Mouse (Mus musculus) testis, postnatal 10 days (tissue): ENCODE results near the gene Igsf3.

Source experiments
- DNase-seq: peaks from one replicate; pipeline ENCODE4 v3.0.0; 2021; ENCODE audit warnings: low spot score

The Igsf3 gene

DNA sequence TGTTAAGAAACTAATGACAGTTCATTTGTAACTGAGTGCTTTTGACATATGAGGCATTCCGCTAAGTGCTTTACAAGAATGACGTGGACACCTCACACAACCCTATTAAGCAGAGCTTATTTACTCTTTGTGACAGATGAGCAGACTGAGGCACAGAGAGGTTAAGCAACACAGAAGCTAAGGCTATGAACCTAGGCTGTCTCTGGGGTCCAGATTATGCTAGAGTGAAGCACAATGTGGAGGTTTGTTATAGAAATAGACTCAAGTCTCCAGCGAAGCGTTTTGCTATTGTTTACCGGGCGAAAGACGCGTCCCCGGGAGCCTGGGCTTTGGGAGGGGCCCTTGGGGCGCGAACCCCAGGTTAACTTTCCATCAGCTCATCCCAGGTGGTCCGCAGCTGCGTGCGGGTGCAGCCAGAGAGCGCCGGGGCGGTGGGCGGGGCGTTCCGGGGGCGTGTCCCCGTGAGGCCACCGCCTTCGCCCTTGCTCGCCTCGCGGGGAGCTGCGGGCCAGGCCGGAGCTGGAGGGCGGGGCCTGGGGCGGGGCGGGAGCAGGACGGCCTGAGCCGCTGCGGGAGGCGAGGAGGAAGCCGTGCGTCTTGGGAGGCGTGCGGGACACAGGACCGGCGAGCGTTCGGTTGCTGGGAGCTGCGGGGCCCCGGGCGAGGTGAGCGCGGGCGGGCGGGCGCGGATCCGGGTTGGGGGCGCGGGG, at the start of gene Igsf3:
TSS of gene Igsf3 (plus strand) at position 546 of the 710 bp plus-strand sequence.
- peak; percentile 90 for DNase-seq

DNA sequence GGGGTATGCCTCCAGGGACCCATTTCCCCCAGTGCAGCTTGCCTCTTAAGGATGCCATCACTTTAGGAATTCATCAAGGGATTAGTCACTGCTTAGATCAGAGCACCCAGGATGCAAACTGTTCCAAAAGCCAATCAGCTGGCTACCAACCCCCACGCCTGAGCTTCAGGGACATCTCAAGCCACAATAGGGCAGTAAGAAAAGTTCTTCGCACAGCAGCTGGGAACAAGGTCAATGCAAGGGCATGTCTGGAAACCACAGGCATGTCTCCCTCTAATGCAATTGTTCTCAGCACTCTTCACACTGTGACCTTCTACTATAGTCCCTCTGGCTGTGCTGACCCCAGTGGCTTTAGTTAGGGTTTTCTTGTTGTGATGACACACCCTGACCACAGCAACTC, 49.6 kb upstream of the Igsf3 start:
- DNase-seq: no peak

DNA sequence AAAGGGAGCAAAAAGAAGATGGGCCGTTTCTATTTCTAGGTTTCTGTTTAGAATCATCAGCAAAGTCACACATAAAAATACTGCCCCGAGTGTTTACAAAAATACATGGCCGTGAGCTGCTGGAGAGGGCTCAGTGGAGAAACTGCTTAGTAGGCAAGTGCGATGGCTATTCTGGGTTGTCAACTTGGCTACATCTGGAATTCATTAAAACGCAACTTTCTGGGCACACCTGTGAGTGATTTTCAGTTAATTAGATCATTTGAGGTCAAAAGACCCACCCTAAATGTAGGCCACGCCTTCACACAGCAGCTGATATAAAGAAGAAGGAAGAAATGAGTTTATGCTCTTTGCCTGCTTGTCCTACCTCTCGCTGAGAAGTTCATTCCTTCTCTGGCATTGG, 48.3 kb upstream of the Igsf3 start:
- no peak for DNase-seq

DNA sequence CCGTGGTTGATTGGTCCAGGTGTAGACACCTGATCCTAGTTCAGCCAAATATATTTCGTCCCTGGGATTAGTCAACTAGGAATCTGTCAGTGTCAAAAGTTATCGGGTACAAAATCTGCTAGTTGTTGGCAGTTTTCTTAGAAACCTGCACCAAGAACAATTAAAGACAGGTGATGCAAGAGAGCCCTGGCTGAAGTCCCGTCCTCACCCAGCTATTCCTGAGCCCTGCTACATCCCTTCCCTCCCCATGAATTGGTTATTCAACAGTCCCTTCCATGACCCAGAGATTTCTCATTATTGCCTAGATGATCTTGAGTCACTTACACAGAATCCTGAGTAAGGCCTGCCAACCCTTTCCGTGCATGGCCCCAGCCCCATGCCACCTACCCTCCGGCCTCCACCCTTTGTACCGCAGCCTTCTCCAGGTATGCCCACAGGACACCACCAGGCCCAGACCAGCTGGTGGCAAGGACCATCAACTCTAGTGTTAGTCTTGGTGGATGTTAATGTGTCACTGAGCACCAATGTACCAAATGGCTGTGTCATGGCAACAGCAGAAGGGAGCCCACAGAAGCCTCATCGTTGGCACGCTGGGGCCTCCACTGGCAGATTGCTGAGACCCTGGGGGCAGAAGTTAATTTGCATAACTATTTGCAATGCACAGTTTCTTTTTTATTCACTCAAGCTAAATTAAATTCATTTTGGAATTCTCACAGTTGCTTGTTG, 33.5 kb upstream of the Igsf3 start:
- no peak for DNase-seq

DNA sequence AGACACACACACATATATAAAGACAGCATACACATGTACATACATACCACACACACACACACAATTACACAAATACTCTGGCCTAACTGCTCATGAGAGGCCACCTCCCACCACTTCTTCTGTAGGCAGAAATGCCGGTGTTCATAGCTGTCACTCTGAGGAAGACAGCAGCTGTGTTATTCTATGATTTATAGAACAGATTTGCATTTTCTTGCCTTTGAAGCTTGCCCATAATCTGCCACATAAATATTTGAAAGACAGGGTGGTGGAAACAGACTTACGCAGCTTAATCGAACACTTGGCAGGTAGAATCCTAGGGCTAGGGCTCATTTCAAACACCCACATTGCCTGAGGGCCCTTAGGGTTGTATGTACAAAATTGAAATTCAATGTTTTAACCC, 32.6 kb upstream of the Igsf3 start:
- no peak for DNase-seq

DNA sequence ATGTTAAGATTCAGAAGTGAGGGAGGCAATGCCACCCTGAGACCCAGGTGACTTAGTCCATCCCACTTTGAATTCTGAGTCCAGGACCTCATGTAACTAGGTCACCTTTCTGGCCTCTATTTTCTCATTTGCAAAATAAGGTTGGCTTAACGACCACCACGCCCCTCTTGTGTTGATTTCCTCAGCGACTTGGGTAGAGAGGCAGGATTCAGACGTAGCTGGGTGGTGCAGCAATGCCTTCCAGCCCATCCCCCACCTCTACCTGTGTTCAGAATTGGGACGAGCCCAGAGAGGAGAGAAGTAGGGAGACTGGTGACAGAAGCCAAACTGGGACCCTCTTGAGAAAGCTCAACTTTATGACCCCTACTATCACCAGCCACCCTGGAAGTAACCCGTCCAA, 31.6 kb upstream of the Igsf3 start:
- DNase-seq: no peak

DNA sequence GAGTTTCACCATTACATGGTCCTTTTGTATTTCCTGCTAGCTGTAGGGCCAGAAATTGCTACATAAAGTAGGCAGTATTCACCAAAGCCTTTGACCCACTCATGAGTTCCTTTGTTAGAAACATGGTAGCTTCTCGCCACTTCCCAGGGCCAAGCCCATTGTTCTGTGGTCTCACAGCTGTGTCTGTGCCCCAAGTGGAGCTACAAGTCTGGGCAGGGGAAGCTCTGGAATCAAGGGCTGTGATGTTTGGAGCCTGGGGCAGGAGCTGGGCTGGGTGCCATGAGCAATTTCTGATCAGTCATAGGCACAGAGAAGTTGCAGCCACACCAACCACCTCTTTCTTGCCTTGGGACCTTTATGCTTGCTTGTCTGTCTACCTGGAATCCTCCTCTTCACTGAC, 30.1 kb upstream of the Igsf3 start:
- DNase-seq: no peak

DNA sequence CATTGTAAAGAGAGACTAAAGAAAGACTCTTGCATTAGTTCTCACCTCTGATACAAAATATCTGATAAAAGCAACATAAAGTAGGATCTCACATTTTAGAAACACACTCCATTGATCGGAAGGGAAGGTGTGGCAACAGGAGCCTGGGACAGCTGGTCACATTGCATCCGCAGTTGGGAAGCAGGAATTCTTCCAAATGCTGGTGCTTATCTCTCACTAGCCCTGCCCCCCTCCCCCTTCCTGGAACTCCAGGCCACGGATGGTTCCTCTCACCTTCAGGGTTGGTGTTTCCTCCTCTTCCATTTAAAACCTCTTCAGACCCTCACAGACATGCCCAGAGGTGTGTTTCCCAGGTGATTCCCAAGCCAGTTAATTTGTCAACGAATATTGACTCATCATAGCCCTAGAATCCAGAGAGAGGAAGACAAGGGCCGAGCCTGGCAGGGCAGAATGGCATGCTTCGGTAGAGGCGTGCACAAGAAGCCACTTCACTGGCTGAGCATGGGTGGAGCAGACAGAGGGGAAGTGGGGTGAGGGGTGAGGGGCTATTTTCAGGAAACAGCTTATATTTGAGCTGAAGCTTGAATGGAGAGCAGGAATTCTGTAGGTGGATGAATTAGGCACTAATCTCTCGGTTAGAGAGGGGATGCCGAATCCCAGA, 28.3 kb upstream of the Igsf3 start:
- DNase-seq: no peak

DNA sequence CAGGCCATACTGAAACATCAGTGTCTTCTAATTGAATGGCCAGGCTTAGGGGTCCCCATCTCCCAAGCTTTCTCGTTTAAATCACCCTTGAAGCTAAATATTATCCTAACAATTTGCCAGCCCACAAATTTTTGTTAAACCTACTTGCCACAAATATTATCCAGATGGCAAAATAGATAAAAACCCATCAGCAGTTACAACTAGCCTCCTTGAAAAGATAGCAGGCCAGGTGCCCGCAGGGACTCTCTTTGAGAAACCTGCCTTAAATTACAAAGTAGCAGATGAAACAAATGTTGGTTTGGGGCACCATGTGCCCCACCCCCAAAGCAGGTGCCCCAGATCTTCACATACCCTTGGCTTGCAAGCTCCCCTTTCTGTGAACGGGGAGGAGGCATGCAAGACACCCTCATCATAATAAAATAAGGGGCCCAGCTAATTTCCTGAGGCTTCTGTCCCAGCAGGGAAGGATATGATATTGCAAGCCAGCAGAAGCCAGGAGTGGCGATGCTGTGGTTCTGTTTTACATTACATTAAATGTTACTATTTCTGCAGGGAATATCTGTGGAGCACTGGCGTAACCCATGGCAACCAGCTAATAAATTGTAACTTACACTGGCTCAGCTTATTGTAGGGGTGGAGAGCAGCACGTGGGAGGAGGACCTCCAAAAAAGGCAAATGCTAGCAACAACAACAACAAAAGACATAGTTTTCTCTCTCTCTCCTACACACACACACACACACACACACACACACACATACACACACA, 27.2 kb upstream of the Igsf3 start:
- no peak for DNase-seq

DNA sequence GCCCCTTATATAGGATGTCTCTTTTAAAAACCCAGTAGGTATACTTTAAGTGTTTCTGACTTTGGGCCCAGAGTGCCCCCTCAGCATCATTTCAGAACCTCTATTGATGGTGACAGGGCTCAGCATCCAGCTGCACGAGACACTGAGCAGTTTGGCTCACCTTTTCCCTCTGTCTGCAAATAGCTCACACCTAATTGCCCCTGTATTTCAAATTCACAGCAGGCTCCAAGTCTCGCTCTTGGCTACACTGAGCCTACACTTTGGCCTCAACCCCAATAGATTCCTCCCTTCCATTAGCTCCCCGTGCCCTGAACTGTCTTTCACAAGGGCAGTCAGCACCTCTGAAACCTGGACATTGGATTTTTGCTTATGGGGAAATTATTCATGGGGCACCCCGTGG, 26.5 kb upstream of the Igsf3 start:
- DNase-seq: no peak

DNA sequence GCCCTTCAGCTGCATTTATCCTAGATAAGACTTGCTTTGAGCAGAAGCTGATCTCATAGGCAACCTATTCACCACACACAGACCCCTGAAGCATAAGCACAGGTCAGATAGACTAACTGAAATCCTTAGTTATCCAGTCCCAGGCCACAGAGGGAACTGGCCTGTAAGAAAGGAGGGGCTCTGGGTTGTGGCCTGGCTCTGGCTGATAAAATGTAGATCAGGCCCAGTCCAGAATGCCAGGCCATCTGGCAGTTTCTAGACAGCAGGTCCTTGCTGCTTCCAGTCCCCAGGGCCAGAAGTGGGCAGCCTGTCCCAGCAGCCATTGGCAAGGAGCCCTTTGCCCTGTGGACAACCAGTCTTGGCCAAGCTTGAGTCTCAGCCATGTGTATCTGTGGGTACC, 22.4 kb upstream of the Igsf3 start:
- no peak for DNase-seq

DNA sequence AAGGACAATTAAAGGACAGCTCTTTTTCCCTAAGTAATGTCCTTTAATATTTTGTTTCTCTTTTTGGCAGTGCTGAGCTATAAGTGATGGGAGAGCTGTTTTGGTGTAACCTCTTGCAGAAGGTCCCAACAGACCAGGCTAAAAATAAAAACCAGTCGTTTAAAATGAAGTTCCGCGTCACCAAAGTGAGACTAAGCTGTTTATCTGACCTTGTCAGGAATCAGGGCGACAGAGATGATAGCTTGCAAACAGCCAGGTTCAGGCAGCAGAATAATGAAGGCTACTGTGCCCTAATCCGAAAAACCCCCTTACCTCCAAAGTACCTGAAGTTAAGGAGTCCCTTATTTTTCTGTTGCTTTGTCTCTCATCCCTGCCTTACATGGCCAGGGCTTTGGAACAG, 21.2 kb upstream of the Igsf3 start:
- DNase-seq: no peak

DNA sequence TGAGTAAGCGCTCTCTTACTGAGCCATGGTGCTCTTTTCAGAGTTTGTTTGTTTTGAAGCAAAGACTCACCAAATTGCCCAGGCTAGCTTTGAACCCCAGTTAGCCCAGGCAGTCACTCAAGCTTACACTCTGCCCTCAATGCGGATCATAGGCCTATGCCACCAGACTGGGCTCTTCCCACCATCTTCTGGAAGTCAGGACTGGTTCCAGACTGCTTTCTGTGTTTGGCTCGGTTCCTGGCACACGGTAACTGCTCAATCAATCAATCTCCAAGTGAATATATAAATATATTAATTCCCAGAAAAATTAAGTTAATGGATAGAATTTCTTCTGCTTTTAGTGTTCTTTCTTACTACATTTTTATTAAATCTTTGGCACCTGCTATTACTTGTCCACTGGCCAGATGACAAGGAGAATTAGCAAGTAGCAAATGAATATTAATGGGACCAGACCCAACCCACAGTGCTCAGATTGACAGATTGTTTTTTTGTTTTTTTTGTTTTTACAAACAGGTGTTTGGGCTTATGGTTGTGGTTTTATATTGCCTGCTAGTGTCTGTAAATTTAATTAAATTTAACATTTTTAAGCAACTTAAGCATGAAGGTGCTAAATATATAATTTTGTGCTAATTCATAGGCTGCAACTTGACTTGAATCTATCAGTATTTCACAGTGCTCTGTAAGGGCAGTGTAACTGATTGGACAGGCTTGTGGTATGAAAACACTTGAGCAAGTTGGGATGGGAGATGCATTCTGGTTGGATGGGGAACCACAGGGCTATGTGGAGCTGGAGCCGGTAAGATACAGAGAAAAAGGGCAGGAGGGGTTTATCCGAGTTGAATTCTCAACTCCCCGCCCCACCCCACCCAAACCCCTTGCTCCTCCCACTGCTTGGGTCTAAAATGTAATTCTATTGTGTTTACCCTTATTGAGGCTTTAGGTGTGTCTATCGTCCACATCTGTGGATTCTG, 20.0 kb upstream of the Igsf3 start:
- DNase-seq: no peak

DNA sequence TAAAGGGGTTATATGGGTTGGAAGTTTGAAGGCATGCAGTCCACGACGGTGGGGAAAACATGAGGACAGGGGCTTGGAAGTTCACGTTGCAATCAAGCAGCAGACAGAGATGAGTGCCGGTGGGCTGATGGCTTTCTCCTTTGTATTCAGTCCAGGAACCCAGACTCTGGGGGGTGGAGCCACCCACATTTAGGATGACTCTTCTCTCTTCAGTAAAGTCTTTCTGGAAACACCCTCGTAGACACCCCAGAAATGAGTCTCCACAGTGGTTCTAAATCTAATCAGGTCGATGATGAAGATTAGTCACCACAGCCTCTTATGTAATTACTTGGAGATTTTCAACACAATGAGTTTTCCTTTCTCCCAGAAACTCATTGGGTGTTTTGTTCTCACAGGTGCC, 16.1 kb upstream of the Igsf3 start:
- DNase-seq: no peak

DNA sequence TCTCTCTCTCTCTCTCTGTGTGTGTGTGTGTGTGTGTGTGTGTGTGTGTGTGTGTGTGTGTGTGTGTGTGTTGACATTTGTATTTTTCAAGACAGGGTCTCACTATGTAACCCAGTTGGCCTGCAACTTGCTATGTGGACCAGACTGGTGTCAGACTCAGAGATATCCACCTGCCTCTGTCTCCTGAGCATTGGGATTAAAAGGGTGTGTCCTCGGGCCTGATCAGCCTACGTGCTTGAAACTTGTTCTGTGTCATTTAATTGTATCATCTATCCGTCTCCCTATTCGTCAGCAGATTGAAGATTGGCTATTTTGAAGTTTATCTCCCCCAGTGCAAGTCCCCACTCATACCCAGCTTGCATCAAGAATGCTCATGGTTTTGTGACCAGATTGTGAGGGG, 14.5 kb upstream of the Igsf3 start:
- DNase-seq: no peak

DNA sequence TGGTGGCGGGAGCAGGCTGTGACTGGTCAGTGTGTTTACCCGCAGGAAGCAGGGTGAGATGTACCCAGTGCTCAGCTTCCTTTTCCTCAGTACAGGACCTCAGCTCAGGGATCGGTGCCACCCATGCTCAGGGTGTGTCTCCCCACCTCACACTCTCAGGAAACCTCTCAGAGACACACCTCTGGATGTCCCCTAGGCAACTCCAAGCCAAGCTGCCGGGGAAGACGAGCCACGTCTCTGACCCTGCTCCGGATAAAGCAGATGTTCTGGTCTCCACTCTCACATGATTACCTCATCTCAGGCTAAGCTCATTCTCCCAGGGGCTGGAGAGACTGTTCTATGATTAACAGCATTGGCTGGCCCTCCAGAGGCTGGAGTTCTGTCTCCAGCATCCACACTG, 13.3 kb upstream of the Igsf3 start:
- no peak for DNase-seq

DNA sequence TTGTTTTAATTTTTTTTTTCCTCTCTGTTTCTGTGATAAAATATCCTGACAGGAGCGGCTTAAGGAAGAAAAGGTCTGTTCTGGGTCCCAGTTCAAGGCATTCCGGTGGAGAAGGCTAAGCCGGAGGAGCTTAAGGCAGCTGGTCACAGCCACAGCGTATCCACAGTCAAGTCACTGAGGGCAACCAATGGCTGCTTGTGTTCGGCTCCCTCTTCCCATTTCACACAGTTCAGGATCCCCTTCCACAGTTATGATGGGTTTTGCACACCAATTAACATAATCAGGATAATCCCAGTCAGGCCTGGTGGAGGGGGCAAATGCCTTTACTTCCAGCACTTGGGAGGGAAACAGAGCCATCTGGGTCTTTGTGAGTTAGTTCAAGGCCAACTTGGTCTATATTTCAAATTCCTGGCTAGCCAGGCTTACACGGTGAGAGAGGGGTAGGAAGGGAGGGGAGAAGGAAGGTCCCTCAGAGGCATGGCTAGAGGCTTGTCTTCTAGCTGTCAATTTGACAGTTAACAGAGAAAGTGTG, 11.7 kb upstream of the Igsf3 start:
- no peak for DNase-seq

DNA sequence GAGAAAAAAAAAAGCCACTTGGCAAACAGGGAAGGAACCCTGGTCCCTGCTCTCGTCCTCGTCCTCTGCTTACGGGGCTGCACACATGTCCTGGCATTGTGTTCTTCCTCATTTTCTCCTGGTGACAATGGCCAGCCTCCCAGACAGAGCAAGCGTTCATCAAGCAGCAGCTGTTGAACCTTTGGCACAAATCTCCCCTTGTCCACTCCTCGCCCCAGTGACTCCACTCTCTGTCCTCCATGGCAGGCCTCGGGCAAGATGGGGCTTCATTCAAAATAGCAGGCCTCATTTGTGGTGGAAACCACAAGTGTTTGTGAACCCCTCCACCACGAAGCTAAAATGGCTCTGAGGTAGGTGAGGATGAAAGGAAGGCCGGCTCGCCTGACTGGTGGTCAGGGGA, 11.0 kb upstream of the Igsf3 start:
- no peak for DNase-seq

DNA sequence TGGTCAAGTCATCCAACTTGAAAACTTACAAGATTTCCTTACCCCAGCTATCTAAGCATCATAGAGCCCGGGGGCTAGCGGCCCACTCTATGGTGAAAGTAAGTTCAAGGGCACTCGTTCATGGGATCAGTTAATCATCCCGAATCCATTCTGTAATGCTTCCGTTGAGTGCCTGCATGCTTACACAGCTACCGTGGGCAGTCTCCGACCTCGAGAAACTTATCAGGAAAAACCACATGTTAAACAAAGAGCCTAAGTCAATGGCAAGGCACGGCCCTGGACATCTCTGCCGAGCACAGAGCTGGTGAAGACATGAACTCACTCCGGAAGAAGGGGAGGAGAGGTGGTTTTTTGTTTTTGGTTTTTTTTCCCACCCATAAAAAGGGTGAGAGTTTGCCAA, 9.5 kb upstream of the Igsf3 start:
- no peak for DNase-seq

DNA sequence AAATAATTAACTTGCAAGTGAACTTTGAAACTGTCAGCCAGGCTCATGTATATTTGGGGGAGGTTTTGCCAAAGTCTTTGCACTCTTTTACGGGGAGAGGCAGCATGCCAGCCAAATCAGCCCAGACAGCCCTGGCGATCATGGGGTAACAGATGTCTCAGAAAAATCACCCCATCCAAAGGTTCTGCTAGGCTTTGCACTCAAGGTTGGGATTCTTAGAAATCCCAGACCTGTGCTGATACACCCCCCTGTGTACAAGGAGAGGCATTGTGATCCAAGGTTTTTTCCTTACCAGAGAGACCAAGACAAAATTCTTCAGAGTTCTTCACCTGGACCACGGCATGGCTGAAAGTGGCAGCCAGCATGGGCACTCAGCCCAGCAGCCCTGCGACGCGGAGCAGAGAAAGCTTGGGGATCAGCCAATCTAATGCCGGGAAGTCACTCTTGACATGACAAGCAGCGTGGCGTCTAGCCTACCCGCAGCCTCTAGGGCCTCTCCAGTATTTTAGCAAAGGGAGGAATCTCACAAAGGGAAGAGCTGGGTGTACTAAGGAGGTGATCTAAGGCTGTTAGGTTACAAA, 7.5 kb upstream of the Igsf3 start:
- DNase-seq: no peak
